Mouse (Mus musculus): ENCODE data around the gene Kat2a.

- TF ChIP-seq CTCF (IDR thresholded peaks at IDR 0.05; ENCODE audit: low read depth), result no peak
- TF ChIP-seq EP300 (optimal IDR thresholded peaks at IDR 0.05), result no peak
Observed at GRCm38 (mm10) chr11:100752294-100752693, 40.0 kb upstream of the Kat2a start.

Data from stomach, postnatal 0 days (tissue).